Mouse (Mus musculus): ENCODE results near the gene Lrrfip1.
A peak's percentile ranks its signal among the peaks of the same experiment; 100 is the strongest.

Lrrfip1 gene

DNA sequence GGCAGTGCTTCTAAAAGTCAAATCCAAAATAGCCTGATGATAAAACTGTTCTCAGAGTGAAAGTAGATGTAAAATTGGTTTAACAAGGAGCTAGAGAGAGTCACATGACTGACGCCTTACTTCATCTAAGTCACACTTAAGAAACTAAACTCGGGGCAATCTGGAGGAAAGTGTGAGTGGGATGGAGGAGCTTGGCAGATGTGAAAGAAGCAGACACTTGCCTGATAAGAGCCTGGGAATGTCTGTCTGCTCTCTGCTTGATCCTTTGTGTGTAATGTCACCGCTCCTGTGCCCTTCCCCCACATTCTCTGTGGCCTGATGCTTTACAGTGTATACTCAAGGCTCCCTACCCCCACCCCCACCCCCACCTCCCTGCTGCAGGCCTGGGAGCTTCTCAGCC is 87.8 kb downstream of the Lrrfip1 start:
- DNase-seq (ENCODE audit: extremely low spot score), result peak; percentile 42

GRCm38 (mm10) chr1:91086748-91087147 is 88.2 kb downstream of the Lrrfip1 start:
- DNase-seq (ENCODE audit: extremely low spot score), result no peak

GRCm38 (mm10) chr1:91088027-91088426 is 89.5 kb downstream of the Lrrfip1 start:
- no peak for DNase-seq (ENCODE audit: extremely low spot score)

DNA sequence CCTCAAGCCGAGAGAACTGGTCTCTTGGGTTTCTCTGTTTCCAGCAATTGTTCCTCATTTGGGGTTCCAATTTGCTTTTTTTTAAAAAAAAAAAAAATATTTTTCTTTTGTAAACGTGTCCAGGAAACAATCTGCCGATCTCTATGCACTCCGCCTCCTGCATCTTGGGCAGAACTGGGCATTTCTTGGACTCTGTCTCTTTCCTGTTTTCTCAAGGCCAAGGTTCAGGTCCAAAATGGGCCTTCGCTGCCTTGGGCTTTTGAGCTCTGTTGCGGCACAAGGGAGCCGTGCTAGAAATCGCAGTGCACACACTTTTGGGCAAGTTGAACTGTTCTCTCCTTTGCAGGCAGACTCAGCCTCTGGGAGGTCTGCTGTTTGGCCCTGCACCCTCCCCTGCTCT is 90.4 kb downstream of the Lrrfip1 start:
- no peak for DNase-seq (ENCODE audit: extremely low spot score)

DNA sequence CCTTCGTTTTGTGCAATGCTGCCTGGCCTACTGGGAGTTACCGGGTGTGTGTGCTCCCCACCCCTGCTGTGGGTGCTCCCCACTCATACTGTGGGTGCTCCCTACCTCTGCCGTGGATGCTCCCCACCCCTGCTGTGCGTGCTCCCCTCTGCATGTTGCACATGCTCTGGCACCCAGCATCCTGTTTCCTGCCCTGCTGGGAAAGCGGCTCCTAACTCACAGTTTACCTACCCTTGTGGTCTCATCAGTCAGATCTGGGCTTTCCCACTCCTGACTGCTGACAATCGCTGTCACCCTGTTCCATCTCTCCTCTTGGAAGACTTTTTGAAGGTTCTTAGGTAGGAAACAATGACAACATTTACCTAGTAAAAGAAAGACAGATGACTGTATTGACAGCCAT is 91.9 kb downstream of the Lrrfip1 start:
- DNase-seq (ENCODE audit: extremely low spot score), result no peak

DNA sequence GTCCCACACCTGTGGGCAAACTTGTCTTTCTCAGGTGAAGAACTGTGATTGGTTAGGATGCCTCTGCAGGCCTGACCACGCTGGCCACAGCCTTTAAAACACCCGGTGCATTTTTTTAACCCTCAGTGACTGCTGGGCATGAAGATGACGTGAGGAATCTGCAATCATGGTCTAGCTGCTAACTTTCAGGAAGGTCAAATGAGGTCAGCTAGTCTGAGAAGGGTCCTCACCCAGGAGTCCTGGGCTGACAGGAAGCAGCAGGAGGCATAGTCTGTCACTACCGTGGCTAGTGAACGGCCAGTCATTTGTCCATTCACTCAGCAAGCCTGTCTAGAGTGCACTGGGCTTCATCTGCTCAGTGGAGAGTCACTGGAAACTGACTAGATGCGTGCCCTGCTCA is 93.9 kb downstream of the Lrrfip1 start:
- no peak for DNase-seq (ENCODE audit: extremely low spot score)

- no peak for DNase-seq (ENCODE audit: extremely low spot score)
These were observed 94.8 kb downstream of the Lrrfip1 start for GRCm38 (mm10) chr1:91093296-91093695.

GRCm38 (mm10) chr1:91094001-91094400 is 95.5 kb downstream of the Lrrfip1 start:
- DNase-seq (ENCODE audit: extremely low spot score), result no peak

GRCm38 (mm10) chr1:91095258-91095657 is 96.7 kb downstream of the Lrrfip1 start:
- no peak for DNase-seq (ENCODE audit: extremely low spot score)

GRCm38 (mm10) chr1:91095853-91096252 is 97.3 kb downstream of the Lrrfip1 start:
- DNase-seq (ENCODE audit: extremely low spot score), result no peak

DNA sequence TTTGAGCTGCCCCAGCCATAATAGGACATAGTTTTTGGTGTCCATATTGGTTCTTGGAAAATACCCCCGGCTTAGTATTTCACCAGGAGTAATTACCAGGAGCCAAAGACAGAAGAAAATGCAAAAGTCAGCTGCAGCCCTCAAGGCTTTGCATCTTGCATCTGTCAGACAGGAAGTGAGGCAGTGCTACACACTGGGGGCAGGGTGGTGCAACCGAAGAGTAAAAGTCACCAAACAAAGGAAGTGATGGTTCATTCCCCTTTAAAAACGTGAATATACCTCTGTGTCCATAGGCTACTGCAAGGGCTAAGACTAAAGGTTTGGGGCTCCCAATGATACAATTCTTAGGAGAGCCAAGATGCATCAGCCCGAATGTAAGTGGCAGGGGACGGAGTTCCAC is 98.0 kb downstream of the Lrrfip1 start:
- DNase-seq (ENCODE audit: extremely low spot score), result no peak

DNA sequence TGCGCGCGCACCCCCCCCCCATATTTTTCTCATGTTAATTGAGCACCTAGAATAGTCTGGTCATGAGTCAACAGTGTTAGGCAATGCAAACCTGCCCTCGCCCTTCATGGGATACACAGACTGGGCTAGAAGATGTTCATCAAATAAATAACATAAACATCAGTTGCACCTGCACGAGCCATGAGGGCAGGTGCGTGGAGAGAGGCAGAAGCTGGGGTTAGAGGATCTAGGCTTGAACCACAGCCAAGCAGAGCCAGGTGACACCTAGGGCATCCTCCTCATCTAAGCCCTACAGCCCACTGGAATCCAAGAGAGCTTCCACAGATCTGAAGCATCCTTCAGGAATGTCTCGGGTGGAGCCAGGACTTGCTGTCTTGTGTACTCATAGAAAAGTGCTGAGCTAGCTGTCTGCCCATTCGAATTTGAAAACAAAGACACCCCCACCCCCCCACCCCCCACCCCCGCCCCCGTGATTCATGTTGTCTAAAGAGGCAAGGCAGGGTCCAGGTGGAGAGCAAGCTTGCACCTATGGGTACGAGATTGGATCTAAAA is 98.8 kb downstream of the Lrrfip1 start:
- no peak for DNase-seq (ENCODE audit: extremely low spot score)

GRCm38 (mm10) chr1:91098887-91099286 is 100.3 kb downstream of the Lrrfip1 start:
- DNase-seq (ENCODE audit: extremely low spot score), result peak; percentile 73

DNA sequence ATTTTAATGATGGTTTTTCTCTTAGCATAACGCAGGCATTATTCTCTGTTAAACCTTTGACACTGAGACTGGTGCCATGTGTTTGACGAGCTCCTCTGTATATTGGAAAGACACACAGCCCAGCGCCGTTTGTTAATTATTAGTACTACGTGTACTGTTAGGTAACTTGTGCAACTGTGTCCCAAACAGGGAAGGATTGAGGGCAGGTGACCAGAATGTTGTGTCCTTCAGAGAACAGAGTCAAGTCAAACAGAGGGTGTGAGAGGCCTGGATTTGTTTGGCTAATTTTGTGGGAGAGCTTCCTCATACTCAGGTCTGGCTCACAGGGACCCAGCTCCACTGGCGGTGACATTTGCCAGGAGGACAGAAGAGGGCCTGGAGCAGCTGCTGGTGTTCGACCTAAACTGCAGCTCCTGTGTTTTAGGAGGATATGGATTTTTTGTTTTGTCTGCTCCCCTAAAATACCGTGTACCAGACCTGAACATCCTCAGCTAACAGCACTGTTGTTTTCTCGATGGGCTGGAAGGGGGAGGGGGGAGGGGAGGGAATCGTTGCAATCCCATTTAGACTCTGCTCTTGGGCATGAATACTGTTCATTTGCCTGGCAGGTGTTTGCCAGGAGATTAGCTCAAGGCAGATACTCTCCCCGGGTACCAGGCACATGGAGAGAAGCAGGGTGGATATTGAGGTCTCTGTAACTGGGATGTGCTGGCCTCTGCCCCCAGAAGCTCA is 103.3 kb downstream of the Lrrfip1 start:
- no peak for DNase-seq (ENCODE audit: extremely low spot score)

- DNase-seq (ENCODE audit: extremely low spot score), result no peak
These were observed 104.9 kb downstream of the Lrrfip1 start for GRCm38 (mm10) chr1:91103366-91103983.

DNA sequence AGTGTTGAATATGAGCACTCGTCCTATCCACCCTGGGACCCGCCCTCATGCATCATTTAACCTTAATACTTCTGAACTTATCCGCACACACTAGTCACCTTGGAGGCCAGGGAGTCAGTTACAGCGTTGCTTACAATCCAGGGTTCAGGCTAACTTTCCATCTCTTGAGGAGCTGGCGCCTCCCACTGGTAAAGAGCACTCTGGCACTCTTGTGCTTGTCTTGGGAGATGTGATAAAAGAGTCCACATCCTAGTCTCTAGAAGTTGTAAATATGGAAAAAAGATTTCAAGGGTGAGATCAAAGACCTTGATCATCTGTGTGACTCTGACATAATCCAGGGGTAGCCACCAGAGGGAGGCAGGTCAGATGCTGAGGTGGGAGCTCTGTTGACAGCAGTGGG is 109.0 kb downstream of the Lrrfip1 start:
- no peak for DNase-seq (ENCODE audit: extremely low spot score)

- DNase-seq (ENCODE audit: extremely low spot score), result no peak
These were observed 110.8 kb downstream of the Lrrfip1 start for GRCm38 (mm10) chr1:91109302-91109701.

DNA sequence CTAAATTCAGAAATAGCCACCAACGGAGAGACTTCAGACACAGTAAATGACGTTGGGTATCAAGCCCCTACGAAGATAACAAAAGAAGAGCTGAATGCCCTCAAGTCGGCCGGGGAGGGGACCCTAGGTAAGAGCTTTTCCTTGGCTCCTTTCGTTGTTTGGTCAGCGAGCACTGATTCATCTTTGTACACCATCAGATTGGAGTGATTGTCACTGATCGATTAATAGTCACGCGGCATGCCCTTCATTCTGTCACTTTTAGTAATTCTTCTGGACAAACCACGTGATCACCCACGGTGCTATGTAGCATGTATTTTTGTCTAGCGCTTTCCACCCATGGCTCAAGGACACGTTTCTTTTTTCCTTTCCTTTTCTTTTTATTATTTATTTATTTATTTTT is 113.6 kb downstream of the Lrrfip1 start:
- no peak for DNase-seq (ENCODE audit: extremely low spot score)

- DNase-seq (ENCODE audit: extremely low spot score), result no peak
These were observed 114.1 kb downstream of the Lrrfip1 start for GRCm38 (mm10) chr1:91112606-91113005.

- no peak for DNase-seq (ENCODE audit: extremely low spot score)
These were observed 123.6 kb downstream of the Lrrfip1 start for GRCm38 (mm10) chr1:91122121-91122520.

- DNase-seq (ENCODE audit: extremely low spot score), result no peak
These were observed 124.5 kb downstream of the Lrrfip1 start for GRCm38 (mm10) chr1:91123004-91123403.

DNA sequence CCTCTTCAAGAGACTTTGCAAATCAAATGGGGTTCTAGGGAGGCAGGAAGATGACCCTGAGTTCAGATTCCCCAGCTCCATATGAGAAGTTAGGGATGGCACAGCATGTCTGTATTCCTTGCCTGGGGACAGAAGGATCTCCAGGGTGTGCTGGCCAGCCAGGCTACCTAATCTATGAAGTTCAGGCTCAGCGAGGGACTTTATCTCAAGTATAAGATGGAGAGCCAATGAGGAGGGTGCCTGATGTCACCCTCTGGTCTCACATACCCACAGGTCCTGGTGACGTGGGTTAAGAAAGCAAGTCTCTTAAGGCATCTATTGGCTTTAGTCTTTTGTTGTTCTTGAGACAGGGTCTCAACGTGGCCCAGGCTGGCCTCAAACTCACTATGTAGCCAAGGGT is 124.9 kb downstream of the Lrrfip1 start:
- no peak for DNase-seq (ENCODE audit: extremely low spot score)

DNA sequence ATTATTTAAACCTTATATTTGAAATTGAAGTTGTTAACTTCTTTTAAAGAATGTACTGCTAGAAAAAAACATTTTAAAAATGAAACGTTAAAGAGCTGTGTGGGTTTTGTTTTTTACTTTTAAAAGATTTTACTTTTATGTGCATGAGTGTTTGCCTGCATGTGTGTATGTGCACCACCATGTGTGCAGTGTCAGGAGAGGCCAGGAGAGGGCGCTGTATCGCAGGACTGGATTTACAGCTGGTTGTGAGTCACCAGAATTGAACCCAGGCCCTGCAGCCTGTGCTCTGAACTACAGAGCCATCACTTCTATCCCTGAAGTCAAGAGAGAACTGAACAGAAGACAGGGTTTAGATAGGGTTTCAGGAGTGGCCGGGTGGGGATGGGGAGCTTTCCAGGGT is 130.3 kb downstream of the Lrrfip1 start:
- no peak for DNase-seq (ENCODE audit: extremely low spot score)
